Mouse (Mus musculus) limb, embryonic 10.5 days (tissue): ENCODE measurements around the gene Alox12b. TPM values are rescaled to one million over a fixed set of nuclear protein-coding genes. Genes with fewer than 3 reads are reported as not detected.

Experiments used
- DNase-seq: peaks from one replicate; pipeline ENCODE4 v3.0.0-alpha.2; 2017; ENCODE audit warnings: low spot score
- H3K27ac ChIP-seq: fragments of 300-500 bp; sonication (generic); 2 replicates; pipeline ENCODE4 v1.5.1; 2016; ENCODE audit warnings: mild to moderate bottlenecking
- H3K27me3 ChIP-seq: fragments of 300-500 bp; sonication (generic); 2 replicates; pipeline ENCODE4 v1.6.1; 2016; ENCODE audit warnings: low read depth, mild to moderate bottlenecking; ENCODE audit not compliant: poor library complexity, severe bottlenecking
- H3K36me3 ChIP-seq: fragments of 300-500 bp; sonication (generic); 2 replicates; pipeline ENCODE4 v1.6.1; 2016; ENCODE audit warnings: mild to moderate bottlenecking, moderate library complexity
- H3K4me1 ChIP-seq: fragments of 300-500 bp; sonication (generic); 2 replicates; pipeline ENCODE4 v1.6.1; 2016
- H3K4me3 ChIP-seq: fragments of 300-500 bp; sonication (generic); 2 replicates; pipeline ENCODE4 v1.5.1; 2016; ENCODE audit warnings: mild to moderate bottlenecking, moderate library complexity
- H3K9me3 ChIP-seq: fragments of 300-500 bp; sonication (generic); replicated peaks from 2 replicates; pipeline ENCODE4 v1.6.1; 2016; ENCODE audit warnings: mild to moderate bottlenecking
- WGBS: fragments of 180-500 bp; shearing (Covaris S2); methylation state at CpG from one replicate; pipeline ENCODE4 v1.1.7; 2016; 5-methylcytosine and 5-hydroxymethylcytosine counted together
- polyA plus RNA-seq: library from polyadenylated mRNA; unstranded; fragments of >200 nt; fragmentation: Nextera tagmentation; extraction: Ambion mirVana; gene quantifications from 2 replicates; pipeline ENCODE4 v1.2.1, GENCODE M21; 2016

The Alox12b gene
- polyA plus RNA-seq, 1 experiment from 2014 or later, result 0.05 TPM

- 13% methylated on average over 20 of the region's 20 CpGs for WGBS
Observed at GRCm38 (mm10) chr11:69125919-69126705, 30.7 kb upstream of the Alox12b start.

GRCm38 (mm10) chr11:69126706-69127095, 30.1 kb upstream of the Alox12b start:
- no peaks in the 10 kb centered on the region for H3K36me3 ChIP-seq
- DNase-seq, result no peak
- H3K27me3 ChIP-seq, result peaks cover 30% of the 10 kb centered on the region
- 43% methylated on average over 2 of the region's 2 CpGs for WGBS
- H3K4me3 ChIP-seq, result peak overlapping the region; percentile 88
- no peaks in the 10 kb centered on the region for H3K9me3 ChIP-seq
- peaks cover 34% of the 10 kb centered on the region for H3K4me1 ChIP-seq
- no peak overlapping the region for H3K27ac ChIP-seq

More at GRCm38 (mm10) chr11:69125919-69126705, 30.7 kb upstream of the Alox12b start:
- DNase-seq, result peak; percentile 57
- H3K27me3 ChIP-seq, result peaks cover 34% of the 10 kb centered on the region
- H3K4me3 ChIP-seq, result peak overlapping the region; percentile 88
- peak overlapping the region; percentile 16; the same call in 1 of the 2 replicates for H3K27ac ChIP-seq
- H3K36me3 ChIP-seq, result no peaks in the 10 kb centered on the region
- H3K4me1 ChIP-seq, result peaks cover 40% of the 10 kb centered on the region
- H3K9me3 ChIP-seq, result no peaks in the 10 kb centered on the region

- no peak overlapping the region for H3K27ac ChIP-seq
- WGBS, result 79% methylated on average over 8 of the region's 8 CpGs
- H3K27me3 ChIP-seq, result peaks cover 47% of the 10 kb centered on the region
- no peaks in the 10 kb centered on the region for H3K36me3 ChIP-seq
- no peak for DNase-seq
- H3K4me3 ChIP-seq, result no peak overlapping the region
- H3K4me1 ChIP-seq, result peaks cover 20% of the 10 kb centered on the region
- no peaks in the 10 kb centered on the region for H3K9me3 ChIP-seq
Observed at GRCm38 (mm10) chr11:69128426-69129122, 28.2 kb upstream of the Alox12b start.

DNA sequence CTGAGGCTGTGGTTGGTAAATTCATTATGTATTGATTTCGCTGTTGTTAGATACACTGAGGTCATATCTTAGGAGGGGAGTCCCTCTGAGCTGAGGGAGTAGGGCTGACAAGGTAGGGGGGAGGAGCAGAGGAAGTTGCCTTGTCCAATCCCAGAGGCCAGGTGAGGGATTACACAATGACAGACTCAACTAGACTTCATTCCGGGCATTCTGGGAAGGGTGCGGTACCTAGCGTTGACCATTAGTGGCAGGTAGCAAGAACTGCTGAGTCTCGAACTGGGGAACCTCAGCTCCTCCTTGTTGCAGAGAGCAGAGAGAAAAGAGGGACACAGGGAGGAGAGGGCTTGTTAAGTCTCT, 23.2 kb upstream of the Alox12b start:
- DNase-seq, result no peak
- WGBS, result 17% methylated on average over 5 of the region's 5 CpGs
- Histone ChIP-seq H3K36me3 (no peaks in the 10 kb centered on the region), H3K27me3 (peaks cover 24% of the 10 kb centered on the region), H3K27ac (0 out of 2 replicates have a peak overlapping the region, but pooled peaks have one; percentile 57), H3K4me1 (peaks cover 14% of the 10 kb centered on the region), H3K4me3 (peak overlapping the region; percentile 59), H3K9me3 (no peaks in the 10 kb centered on the region)

- Histone ChIP-seq H3K36me3 (no peaks in the 10 kb centered on the region), H3K27me3 (peaks cover 24% of the 10 kb centered on the region)
- peak; percentile 73 for DNase-seq
Observed at GRCm38 (mm10) chr11:69133923-69134621, 22.7 kb upstream of the Alox12b start.

DNA sequence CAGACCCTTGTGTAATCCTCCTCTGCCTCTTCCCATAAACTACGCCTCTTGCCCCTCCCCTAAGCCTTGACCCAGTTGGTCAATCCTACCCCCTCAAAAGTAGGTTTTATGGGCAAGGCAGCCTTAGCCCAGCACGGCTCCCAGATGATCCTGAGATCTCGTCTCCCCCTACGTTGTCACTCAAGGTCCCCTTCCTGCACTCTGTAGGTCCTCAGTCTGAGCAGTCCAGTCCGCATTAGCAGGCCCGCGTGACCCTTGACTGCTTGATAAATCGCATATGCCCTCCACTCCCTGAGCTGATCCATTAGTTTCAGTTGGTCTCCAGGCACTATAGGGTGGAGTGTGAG, 22.2 kb upstream of the Alox12b start:
- H3K4me1 ChIP-seq, result peaks cover 14% of the 10 kb centered on the region
- 28% methylated on average over 8 of the region's 8 CpGs for WGBS
- no peak for DNase-seq
- peak overlapping the region; percentile 59 for H3K4me3 ChIP-seq
- peaks cover 20% of the 10 kb centered on the region for H3K27me3 ChIP-seq
- peak overlapping the region; percentile 57 for H3K27ac ChIP-seq
- no peaks in the 10 kb centered on the region for H3K36me3 ChIP-seq
- no peaks in the 10 kb centered on the region for H3K9me3 ChIP-seq

More at GRCm38 (mm10) chr11:69133923-69134621, 22.7 kb upstream of the Alox12b start:
- Histone ChIP-seq H3K4me1 (peaks cover 14% of the 10 kb centered on the region), H3K4me3 (peak overlapping the region; percentile 59), H3K27ac (peak overlapping the region; percentile 57), H3K9me3 (no peaks in the 10 kb centered on the region)
- 2% methylated on average over 34 of the region's 34 CpGs for WGBS

GRCm38 (mm10) chr11:69135361-69135760, 21.4 kb upstream of the Alox12b start:
- DNase-seq, result no peak
- no peak overlapping the region for H3K27ac ChIP-seq
- H3K9me3 ChIP-seq, result no peaks in the 10 kb centered on the region
- peaks cover 20% of the 10 kb centered on the region for H3K27me3 ChIP-seq
- no peaks in the 10 kb centered on the region for H3K36me3 ChIP-seq
- peaks cover 14% of the 10 kb centered on the region for H3K4me1 ChIP-seq
- H3K4me3 ChIP-seq, result no peak overlapping the region
- 92% methylated on average over 6 of the region's 6 CpGs for WGBS

- Histone ChIP-seq H3K9me3 (no peaks in the 10 kb centered on the region), H3K27ac (no peak overlapping the region), H3K27me3 (peaks cover 22% of the 10 kb centered on the region; the same call in 1 of the 2 replicates), H3K4me1 (peaks cover 14% of the 10 kb centered on the region), H3K36me3 (no peaks in the 10 kb centered on the region), H3K4me3 (no peak overlapping the region)
- no peak for DNase-seq
- WGBS, result 85% methylated on average over 7 of the region's 7 CpGs
Observed at GRCm38 (mm10) chr11:69147546-69147945, 9.2 kb upstream of the Alox12b start.

DNA sequence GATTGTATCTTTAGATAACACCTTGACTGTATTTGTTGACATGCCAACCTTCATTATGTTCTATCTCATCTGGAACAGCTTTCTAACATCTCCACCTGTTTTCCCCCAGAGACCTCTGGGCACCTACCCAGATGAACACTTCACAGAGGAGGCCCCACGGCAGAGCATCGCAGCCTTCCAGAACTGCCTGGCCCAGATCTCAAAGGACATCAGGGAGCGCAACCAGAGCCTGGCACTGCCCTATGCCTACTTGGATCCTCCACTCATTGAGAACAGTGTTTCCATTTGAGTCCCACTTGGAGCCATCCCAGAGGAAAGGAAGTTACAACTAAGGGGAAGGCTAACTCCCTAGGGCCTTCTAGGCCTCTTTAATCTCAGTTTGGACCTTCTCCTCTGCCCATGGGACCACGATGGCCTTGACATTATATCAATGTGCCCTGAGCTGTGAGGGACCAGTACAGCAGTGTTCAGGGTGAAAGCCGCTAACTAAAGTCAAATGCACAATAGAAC, 8.3 kb upstream of the Alox12b start:
- Histone ChIP-seq H3K4me1 (peaks cover 15% of the 10 kb centered on the region), H3K4me3 (no peak overlapping the region), H3K27me3 (peaks cover 24% of the 10 kb centered on the region; the same call in 1 of the 2 replicates), H3K9me3 (no peaks in the 10 kb centered on the region), H3K27ac (no peak overlapping the region), H3K36me3 (no peaks in the 10 kb centered on the region)
- 92% methylated on average over 5 of the region's 5 CpGs for WGBS
- no peak for DNase-seq

DNA sequence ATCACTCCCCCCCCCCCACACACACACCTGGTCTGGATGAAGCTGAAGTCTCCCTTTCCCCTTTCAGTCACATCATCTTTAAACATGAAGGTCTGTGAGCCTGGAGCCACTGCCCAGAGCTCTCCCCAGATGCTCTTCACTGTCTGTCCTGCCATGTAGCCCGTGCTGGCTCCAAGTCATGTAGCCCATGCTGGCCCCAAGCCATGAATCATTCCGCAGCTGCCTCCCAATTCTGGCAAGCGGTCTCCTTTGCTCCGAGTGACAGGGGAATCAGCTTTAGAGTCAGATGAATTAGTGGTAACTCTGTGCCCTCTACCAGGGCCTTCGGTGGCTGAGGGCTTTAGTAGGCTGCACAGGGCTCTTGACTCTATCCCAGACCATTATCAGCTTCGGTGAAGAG, 7.1 kb upstream of the Alox12b start:
- Histone ChIP-seq H3K36me3 (no peaks in the 10 kb centered on the region), H3K4me3 (no peak overlapping the region), H3K9me3 (no peaks in the 10 kb centered on the region), H3K4me1 (peaks cover 15% of the 10 kb centered on the region), H3K27me3 (peaks cover 34% of the 10 kb centered on the region; the same call in 1 of the 2 replicates), H3K27ac (no peak overlapping the region)
- WGBS, result 87% methylated on average over 6 of the region's 6 CpGs
- DNase-seq, result no peak

DNA sequence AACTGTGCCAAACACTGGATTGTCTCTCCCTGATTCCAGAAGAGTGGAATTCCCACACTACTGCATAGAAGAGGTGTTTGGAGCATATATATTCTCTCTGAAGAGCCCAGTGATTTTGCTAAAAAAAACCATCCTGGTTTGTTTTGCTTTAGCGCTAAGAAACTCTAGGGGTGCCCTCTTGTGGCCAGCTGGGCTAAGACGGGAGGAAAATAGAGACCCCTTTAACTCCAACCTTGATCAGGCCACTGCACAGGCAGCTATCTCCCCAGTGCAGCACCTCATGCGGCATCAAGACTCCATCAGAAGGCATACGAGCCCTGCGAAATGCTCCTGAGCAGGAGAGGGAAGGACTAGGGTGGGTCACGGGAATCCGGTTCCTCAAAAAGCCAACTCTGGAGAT, 6.3 kb upstream of the Alox12b start:
- 5% methylated on average over 7 of the region's 7 CpGs for WGBS
- H3K36me3 ChIP-seq, result no peaks in the 10 kb centered on the region
- peak overlapping the region; percentile 27; the same call in 1 of the 2 replicates for H3K27ac ChIP-seq
- peak; percentile 71 for DNase-seq
- H3K27me3 ChIP-seq, result peaks cover 41% of the 10 kb centered on the region; the same call in 1 of the 2 replicates
- H3K9me3 ChIP-seq, result no peaks in the 10 kb centered on the region
- peak overlapping the region; percentile 43 for H3K4me3 ChIP-seq
- H3K4me1 ChIP-seq, result peaks cover 15% of the 10 kb centered on the region

DNA sequence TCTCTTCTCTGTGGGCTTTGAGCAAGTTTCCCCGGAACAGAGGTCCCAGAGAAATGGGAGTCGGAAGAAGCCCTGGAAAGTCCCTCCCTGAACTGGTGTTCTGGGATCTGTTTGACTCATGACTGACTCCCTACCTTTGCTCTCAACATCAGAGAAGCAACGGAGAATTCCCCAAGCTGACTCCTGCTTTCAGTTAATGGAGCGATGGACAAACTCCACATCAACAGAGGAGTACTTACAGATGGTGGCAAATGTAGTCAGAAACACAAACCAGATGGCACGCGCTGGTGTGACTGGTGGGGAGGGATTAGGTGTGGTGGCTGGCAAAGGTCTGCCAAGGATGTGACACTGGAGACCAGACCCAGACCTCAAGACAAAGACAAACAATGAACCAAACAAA, 5.8 kb upstream of the Alox12b start:
- H3K36me3 ChIP-seq, result no peaks in the 10 kb centered on the region
- H3K9me3 ChIP-seq, result no peaks in the 10 kb centered on the region
- peaks cover 15% of the 10 kb centered on the region for H3K4me1 ChIP-seq
- 40% methylated on average over 6 of the region's 6 CpGs for WGBS
- DNase-seq, result peak; percentile 49
- H3K27me3 ChIP-seq, result peaks cover 47% of the 10 kb centered on the region
- H3K4me3 ChIP-seq, result peak overlapping the region; percentile 43
- peak overlapping the region; percentile 27; the same call in 1 of the 2 replicates for H3K27ac ChIP-seq
